Mouse (Mus musculus) heart, adult 8-10 months (tissue): ENCODE data around the gene Prr23a1. TPM values are rescaled to one million over a fixed set of nuclear protein-coding genes. Genes with fewer than 3 reads are reported as not detected.

Experiments used
- DNase-seq: peaks from one replicate; pipeline ENCODE4 v3.0.0; 2022; ENCODE audit warnings: low spot score
- total RNA-seq, 4 experiments: library from RNA; stranded (reverse); gene quantifications; 2 replicates each; pipeline ENCODE4 v1.2.4; 2022

Gene Prr23a1
- not detected for total RNA-seq

GRCm38 (mm10) chr9:98842117-98842516, at the start of gene Prr23a1:
TSS of gene Prr23a1 (plus strand) at chr9:98842503.
- DNase-seq, result no peak

GRCm38 (mm10) chr9:98799021-98799420, 43.3 kb upstream of the Prr23a1 start:
- no peak for DNase-seq

GRCm38 (mm10) chr9:98803971-98804370, 38.3 kb upstream of the Prr23a1 start:
- no peak for DNase-seq

GRCm38 (mm10) chr9:98805511-98805910, 36.8 kb upstream of the Prr23a1 start:
- no peak for DNase-seq

GRCm38 (mm10) chr9:98805934-98806333, 36.4 kb upstream of the Prr23a1 start:
- DNase-seq, result no peak

GRCm38 (mm10) chr9:98807631-98808030, 34.7 kb upstream of the Prr23a1 start:
- DNase-seq, result no peak

GRCm38 (mm10) chr9:98809526-98809925, 32.8 kb upstream of the Prr23a1 start:
- DNase-seq, result peak; percentile 21

- DNase-seq, result no peak
These were observed 26.2 kb upstream of the Prr23a1 start for GRCm38 (mm10) chr9:98816066-98816465.

GRCm38 (mm10) chr9:98817592-98817991, 24.7 kb upstream of the Prr23a1 start:
- no peak for DNase-seq

- no peak for DNase-seq
These were observed 23.3 kb upstream of the Prr23a1 start for GRCm38 (mm10) chr9:98818971-98819370.

GRCm38 (mm10) chr9:98819481-98819880, 22.8 kb upstream of the Prr23a1 start:
- DNase-seq, result no peak

- DNase-seq, result no peak
These were observed 21.8 kb upstream of the Prr23a1 start for GRCm38 (mm10) chr9:98820461-98820860.

GRCm38 (mm10) chr9:98821067-98821466, 21.2 kb upstream of the Prr23a1 start:
- DNase-seq, result no peak

GRCm38 (mm10) chr9:98823805-98824204, 18.5 kb upstream of the Prr23a1 start:
- no peak for DNase-seq

- DNase-seq, result no peak
These were observed 12.8 kb upstream of the Prr23a1 start for GRCm38 (mm10) chr9:98829508-98829907.

- DNase-seq, result no peak
These were observed 4.7 kb upstream of the Prr23a1 start for GRCm38 (mm10) chr9:98837537-98838074.

GRCm38 (mm10) chr9:98856210-98856609, 13.9 kb downstream of the Prr23a1 start, which contains the start of gene Prr23a2:
TSS of gene Prr23a2 (plus strand) at chr9:98856494.
- DNase-seq, result no peak

GRCm38 (mm10) chr9:98863463-98863862, 21.2 kb downstream of the Prr23a1 start:
- no peak for DNase-seq

GRCm38 (mm10) chr9:98864571-98864970, 22.3 kb downstream of the Prr23a1 start, which contains the start of gene Prr23a3:
TSS of gene Prr23a3 (plus strand) at chr9:98864767.
- no peak for DNase-seq

Other genes starting within 250 kb of the Prr23a1 start
- gene Mrps22, start 240.8 kb upstream of the Prr23a1 start, total RNA-seq, result 10 to 100 TPM; 27.9 to 32.3 (median 30.4) TPM
- gene Prr23a2, start 14.0 kb downstream of the Prr23a1 start, total RNA-seq, result not detected
- gene Prr23a3, start 22.3 kb downstream of the Prr23a1 start, total RNA-seq, result not detected
- not detected for gene 7420426K07Rik, start 60.6 kb downstream of the Prr23a1 start, total RNA-seq
- gene Foxl2, start 112.8 kb downstream of the Prr23a1 start, total RNA-seq, result not detected
- gene Faim, start 143.9 kb downstream of the Prr23a1 start, total RNA-seq, result 1 to 10 TPM; 3.8 to 5.6 (median 4.3) TPM
- not detected for gene Gm1123, start 193.2 kb downstream of the Prr23a1 start, total RNA-seq